Mouse (Mus musculus) neutrophil, adult 5-6 weeks (primary cell): Measurements from ENCODE around the gene Iqsec1. TPM values are rescaled to one million over a fixed set of nuclear protein-coding genes. Genes with fewer than 3 reads are reported as not detected.

Source experiments
- ATAC-seq: fragments of 151-379, 151-347 bp; 2 replicates; pipeline ENCODE4 v1.8.0; 2017; ENCODE audit warnings: mild to moderate bottlenecking, moderate TSS enrichment; ENCODE audit not compliant: insufficient number of reproducible peaks, poor library complexity, low FRiP score, severe bottlenecking; ENCODE audit errors: extremely low read depth
- total RNA-seq: library from RNA; stranded (forward); fragments of 200-1000 nt; gene quantifications from 2 replicates; pipeline ENCODE4 v1.2.3, GENCODE M21; 2017

Iqsec1 gene
- total RNA-seq, 1 experiment from 2014 or later: 167 TPM

DNA sequence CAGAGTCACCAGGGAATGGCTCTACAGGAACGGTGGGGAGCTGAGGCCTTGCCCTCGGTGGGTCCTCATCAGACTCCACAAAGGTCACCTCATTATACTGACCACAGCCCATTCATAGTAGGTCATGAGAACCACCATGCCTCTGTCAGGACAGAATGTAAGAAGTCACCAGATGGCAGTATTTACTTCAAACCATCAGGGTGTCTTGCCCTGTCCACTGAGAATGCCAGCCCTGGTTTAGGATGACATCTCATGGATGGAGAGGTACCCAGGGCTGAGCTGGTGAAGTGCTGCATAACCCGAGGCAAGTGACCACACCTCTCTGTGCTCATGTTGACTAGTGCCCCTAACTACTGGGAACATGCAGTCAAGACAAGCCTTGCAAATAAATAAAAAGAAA is 282.7 kb downstream of the Iqsec1 start:
- no peak for ATAC-seq

GRCm38 (mm10) chr6:90704705-90705344 is 283.7 kb downstream of the Iqsec1 start:
- no peak for ATAC-seq

DNA sequence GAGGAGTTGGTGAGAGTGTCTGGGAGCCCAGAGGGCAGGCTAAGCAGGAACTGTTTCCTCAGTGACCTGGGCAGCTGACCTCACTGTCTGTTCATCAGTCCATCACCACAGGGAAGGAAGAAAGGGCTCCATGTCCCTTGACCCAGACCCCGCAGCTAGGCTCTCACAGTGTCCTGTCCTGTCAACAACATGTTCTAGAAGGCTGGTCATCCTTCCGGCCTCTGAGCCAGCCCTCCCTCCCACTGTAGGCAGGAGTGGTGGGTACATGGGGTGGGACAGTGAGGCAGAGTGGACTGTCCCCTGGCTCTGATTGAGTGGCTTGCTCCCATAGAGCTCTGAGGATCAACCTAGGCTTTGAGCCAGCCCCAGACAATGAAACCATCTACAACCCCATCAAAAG is 284.7 kb downstream of the Iqsec1 start:
- no peak for ATAC-seq

DNA sequence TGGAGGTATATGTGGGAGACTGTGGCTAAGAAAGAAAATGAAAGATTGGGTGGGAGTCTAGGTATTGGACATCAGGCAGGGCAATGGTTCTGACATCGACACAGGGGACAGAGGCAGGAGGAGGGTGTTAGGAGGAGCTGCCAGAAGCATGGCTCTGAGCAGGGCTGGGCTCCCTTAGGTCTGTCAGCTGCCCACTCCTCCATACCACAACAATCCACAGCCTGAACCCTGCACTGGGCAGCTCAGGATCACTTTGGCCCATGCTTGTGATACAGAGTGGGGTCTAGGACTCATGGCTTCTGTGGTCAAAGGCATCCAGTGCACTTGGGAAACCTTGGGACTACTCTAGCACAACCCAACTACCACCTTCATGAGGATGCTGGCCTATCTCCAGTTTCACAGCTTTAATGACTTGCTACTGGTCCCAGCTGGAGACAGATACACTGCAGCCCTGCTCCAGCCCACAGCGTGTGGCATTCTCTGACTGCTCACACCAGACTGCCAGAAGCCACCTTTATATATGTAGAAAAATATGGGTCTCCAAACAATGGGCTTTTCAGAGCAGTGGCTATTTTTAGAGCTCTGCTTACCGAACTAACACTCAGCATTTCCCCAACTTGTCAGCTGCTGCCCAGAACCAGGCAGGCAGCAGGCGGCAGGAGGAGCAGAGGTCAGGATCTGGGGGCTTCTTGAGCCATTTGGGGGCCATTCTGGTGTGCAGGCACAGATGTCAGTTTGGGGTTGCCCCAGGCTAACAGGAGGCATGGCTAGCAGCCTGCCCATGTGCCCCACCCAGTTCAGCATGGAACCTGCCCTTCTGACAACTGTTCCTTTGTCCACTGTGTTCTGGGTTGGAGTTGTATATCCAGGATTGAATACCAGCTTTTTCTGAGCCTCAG is 285.4 kb downstream of the Iqsec1 start:
- ATAC-seq: no peak

DNA sequence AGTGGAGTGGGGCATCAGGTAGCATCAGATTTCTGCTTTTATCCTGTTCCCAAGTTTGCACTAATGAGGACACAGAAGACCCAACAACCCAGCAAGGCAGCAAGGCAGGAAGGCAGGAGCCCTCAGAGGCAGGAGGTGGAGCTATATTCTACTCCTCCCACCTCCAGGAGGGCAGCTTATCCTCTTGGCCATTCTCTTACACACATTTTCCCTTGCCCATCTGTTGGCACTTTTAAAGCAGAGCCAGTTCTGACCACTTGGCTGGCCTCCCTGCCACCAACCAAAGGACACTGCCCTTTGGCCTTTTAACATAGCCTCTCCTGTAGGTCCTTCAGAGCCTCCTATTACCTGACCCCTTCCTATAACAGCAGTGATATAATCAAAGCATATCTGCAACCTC is 286.3 kb downstream of the Iqsec1 start:
- no peak for ATAC-seq

GRCm38 (mm10) chr6:90701391-90701790 is 287.1 kb downstream of the Iqsec1 start:
- no peak for ATAC-seq

DNA sequence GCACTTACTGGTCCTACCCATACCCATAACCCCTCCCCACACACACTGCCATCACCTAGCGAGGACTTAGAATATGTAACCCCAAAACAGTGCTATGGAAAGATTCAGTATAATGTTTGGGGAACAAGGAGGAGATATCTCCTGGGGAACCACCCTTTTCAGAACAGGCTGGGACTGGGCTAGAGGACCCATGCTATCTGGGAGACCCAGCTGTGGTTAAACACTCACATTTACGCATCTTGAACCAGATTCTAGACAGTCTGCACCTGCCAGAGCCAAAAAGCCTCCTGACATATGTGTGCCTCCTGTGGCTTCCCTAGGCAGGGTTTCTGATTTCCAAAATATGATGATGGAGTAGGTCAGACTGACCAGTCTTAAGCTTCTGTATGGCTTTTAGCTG is 287.7 kb downstream of the Iqsec1 start:
- no peak for ATAC-seq

DNA sequence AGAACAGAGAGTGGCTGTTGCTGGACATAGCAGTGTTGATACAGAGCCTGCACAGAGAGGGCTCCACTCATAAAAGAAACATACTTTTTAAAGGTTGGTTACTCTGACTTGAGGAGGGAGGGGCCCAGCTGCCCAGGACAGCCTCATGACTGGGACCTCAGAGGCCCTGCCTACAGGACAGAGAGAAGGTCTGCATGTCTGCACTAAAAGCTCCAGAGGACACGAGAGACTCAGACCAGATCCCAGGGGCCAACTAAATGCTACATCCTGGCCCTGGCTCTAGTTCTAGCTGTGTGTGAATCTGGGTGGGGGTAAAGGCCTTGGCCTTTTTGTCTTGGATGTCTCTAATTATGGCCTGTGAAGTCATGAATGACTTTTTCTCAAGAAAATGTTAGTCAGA is 288.4 kb downstream of the Iqsec1 start:
- ATAC-seq: no peak

- no peak for ATAC-seq
These were observed 289.6 kb downstream of the Iqsec1 start for GRCm38 (mm10) chr6:90698843-90699242.

GRCm38 (mm10) chr6:90695754-90696153 is 292.7 kb downstream of the Iqsec1 start:
- no peak for ATAC-seq

- ATAC-seq: no peak
These were observed 296.1 kb downstream of the Iqsec1 start for GRCm38 (mm10) chr6:90692404-90692803.

- no peak for ATAC-seq
These were observed 296.6 kb downstream of the Iqsec1 start for GRCm38 (mm10) chr6:90691935-90692334.

DNA sequence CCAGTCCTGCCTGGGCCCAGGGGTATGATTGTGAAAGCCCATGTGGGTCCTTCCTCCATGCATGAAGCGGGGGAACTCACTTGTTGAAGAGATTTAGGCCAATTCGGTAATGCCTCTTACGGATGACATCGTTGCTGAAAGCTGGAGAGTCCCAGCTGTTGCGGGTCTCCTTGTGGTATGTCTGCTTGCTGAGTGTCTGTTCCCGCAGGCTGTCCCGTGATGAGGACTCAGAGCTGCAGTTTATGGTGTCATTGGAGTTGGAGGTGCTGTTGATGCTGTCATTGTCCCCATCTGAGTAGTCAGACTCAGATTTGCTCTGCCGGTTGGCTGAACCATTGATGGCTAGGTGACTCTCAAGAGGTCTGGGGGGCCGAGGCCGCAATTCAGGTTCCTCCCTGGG is 299.0 kb downstream of the Iqsec1 start:
- ATAC-seq: no peak

DNA sequence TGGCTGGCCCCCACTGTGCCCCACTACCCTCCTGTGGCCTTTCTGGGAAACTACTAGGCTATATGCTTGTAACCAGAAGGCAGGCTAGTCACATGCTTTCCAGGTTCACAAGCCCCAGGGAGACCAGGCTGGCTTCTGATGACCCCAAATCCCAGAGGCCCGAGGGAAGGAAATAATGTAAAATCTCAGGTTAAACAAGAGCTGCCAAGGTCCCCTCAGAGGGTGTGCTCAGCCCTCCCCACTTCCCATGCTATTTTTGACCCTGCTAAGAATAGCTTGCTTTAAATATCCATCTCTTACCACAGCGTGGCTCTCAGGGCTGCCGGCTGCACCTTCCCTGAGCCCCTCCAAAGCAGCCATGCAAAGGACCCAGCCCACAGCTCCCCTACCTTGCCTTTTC is 299.7 kb downstream of the Iqsec1 start:
- ATAC-seq: no peak

DNA sequence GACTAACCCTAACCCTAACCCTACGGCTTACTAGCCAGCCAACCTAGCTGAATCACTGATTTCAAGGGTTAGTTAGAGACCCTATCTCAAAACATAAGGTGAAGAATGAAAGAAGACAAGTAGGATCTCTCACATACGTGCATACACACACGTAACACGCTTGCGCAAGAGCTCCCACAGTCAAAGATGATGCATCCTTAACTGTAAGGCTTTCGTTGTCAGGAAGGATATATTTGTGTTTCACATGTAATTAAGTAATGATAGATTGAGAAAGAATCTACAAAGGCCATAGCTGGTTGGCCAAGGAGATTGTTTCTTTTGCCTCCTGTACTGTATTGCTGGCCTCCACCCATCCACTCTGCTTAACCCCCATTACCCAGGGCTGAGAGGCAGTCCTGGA is 300.5 kb downstream of the Iqsec1 start:
- no peak for ATAC-seq

GRCm38 (mm10) chr6:90686812-90687211 is 301.7 kb downstream of the Iqsec1 start:
- ATAC-seq: no peak

- no peak for ATAC-seq
These were observed 304.5 kb downstream of the Iqsec1 start for GRCm38 (mm10) chr6:90683831-90684532.

- ATAC-seq: no peak
These were observed 308.1 kb downstream of the Iqsec1 start for GRCm38 (mm10) chr6:90680401-90680800.

- ATAC-seq: no peak
These were observed 309.7 kb downstream of the Iqsec1 start for GRCm38 (mm10) chr6:90678759-90679158.

DNA sequence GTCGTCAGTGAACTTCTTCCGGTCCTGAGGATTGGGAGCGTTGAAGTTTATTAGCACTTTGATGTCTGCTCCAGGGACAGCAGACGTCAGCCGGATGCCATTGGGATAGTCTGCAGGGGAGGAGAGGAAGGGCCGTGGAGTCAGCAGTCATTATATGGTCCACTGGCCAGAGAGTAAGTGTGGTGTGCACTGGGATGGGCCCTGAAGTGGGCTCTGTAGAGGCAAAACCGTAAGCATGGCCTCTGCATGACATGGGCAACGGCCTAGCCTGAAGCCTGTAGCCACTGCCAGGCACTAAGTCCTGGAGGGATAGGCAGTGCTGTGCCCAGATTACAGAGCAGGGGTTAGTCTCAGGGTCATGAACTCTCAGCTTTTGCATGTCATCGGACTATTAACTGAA is 319.8 kb downstream of the Iqsec1 start:
- ATAC-seq: no peak
